ENCODE assay signal across 20 mouse cellular contexts in genomic region chr4:118131329-118131728, GRCm38 (mm10). TPM values are rescaled to one million over a fixed set of nuclear protein-coding genes. Genes with fewer than 3 reads are reported as not detected.
DNase-seq lines count a peak whose midpoint lies in the region; TF ChIP-seq lines count a peak whose summit lies in the region.
"Had no signal": no experiment of that assay in that cellular context is flagged by ENCODE, and none has a peak within 500 bp of the region (broad histone marks: within the 10 kb centered on the region; RNA-seq: fewer than 3 reads in every experiment).

No protein-coding gene starts in this region.

- intact Hi-C loops in gastrocnemius, adult 2 months (cut with DNase I), result loop anchor here (5.0 kb wide), 1 partner anchor 39 kb away; no protein-coding TSS in a partner anchor

- H3K9me3 ChIP-seq in midbrain, embryonic 10.5 days (replicated peaks), result no peaks in the 10 kb centered on the region
- H3K9me3 ChIP-seq: embryonic facial prominence, embryonic 15.5 days; forebrain, embryonic 10.5 days; G1E; heart, embryonic 12.5 days; hindbrain, embryonic 10.5 days; hindbrain, embryonic 15.5 days had no signal

- H3K4me1 ChIP-seq in midbrain, embryonic 10.5 days, result peaks cover 22% of the 10 kb centered on the region

- no peaks in the 10 kb centered on the region for H3K27me3 ChIP-seq in midbrain, embryonic 10.5 days (ENCODE audit: low read depth, poor library complexity, severe bottlenecking)
- H3K27me3 ChIP-seq: embryonic facial prominence, embryonic 15.5 days; heart, embryonic 12.5 days; hindbrain, embryonic 15.5 days had no signal

- H3K36me3 ChIP-seq in midbrain, embryonic 10.5 days, result peaks cover 6% of the 10 kb centered on the region

- peak overlapping the region; percentile 48 for H3K27ac ChIP-seq in gastrocnemius, adult 2 months
- no peak overlapping the region for H3K27ac ChIP-seq in midbrain, embryonic 10.5 days (replicated peaks)
- H3K27ac ChIP-seq: embryonic facial prominence, embryonic 15.5 days; forebrain, embryonic 10.5 days; hindbrain, embryonic 10.5 days; hindbrain, embryonic 15.5 days had no signal

- 92% methylated on average over 5 of the region's 5 CpGs for WGBS in midbrain, embryonic 10.5 days

- no peak for TF ChIP-seq CTCF in gastrocnemius, adult 2 months (IDR thresholded peaks at IDR 0.05)

- DNase-seq in cerebellum, adult 18-20 months, result peak; percentile 26 to 43
- no peak for DNase-seq in cerebellum, adult 11 months
- DNase-seq in gastrocnemius, adult 2 months, result peak; percentile 45
- no peak for DNase-seq in gastrocnemius, postnatal 4 days (ENCODE audit: low spot score in 2 of 2)
- DNase-seq in right cerebral cortex, adult 18-20 months, result peak; percentile 43
- no peak for DNase-seq in right cerebral cortex, postnatal 14 days
- DNase-seq in midbrain, embryonic 10.5 days (ENCODE audit: low spot score), result no peak
- DNase-seq: adrenal gland, postnatal 14 days; B cell, adult 2 months; cerebellum, postnatal 10 days; embryo, embryonic 11 days; gastrocnemius, postnatal 14 days; kidney, adult 11 months had no signal

- H3K4me3 ChIP-seq in gastrocnemius, adult 2 months, result no peak overlapping the region
- H3K4me3 ChIP-seq in midbrain, embryonic 10.5 days, result no peak overlapping the region
- H3K4me3 ChIP-seq: embryonic facial prominence, embryonic 15.5 days; erythroblast, embryonic 14.5 days; forebrain, embryonic 10.5 days; heart, embryonic 12.5 days; hindbrain, embryonic 10.5 days; hindbrain, embryonic 15.5 days had no signal

RNA-seq across cellular contexts. Expression of gene St3gal3, which starts 3.4 kb away (rescaled TPM):
- 10 to 100 TPM; 73.4 to 75.0 TPM for total RNA-seq in gastrocnemius, adult 2 months (2021)
- 10 to 100 TPM; 34.9 to 37.5 TPM for total RNA-seq in gastrocnemius, postnatal 4 days (2021)
- polyA plus RNA-seq in midbrain, embryonic 10.5 days (2016; fragmentation: Nextera tagmentation; extraction: Ambion mirVana), result 7.3 and 7.8 TPM in 2 replicates

RNA-seq across cellular contexts. Expression of gene Kdm4a, which starts 48.5 kb away (rescaled TPM):
- total RNA-seq in gastrocnemius, adult 2 months (2021), result 10 to 100 TPM; 18.0 to 34.4 TPM
- total RNA-seq in gastrocnemius, postnatal 4 days (2021), result 10 to 100 TPM; 34.4 to 35.7 TPM
- polyA plus RNA-seq in midbrain, embryonic 10.5 days (2016; fragmentation: Nextera tagmentation; extraction: Ambion mirVana), result 26.3 and 38.4 TPM in 2 replicates

Comparison
In these comparisons a context has a peak if more than half of its experiments do, and no peak if none do; other contexts are left out.
1. DNase-seq: peak in cerebellum, adult 18-20 months (2 of 2), gastrocnemius, adult 2 months (single experiment) and right cerebral cortex, adult 18-20 months (single experiment); none in cerebellum, adult 11 months (single experiment), gastrocnemius, postnatal 4 days (0 of 2), right cerebral cortex, postnatal 14 days (single experiment) and midbrain, embryonic 10.5 days (single experiment).